8 mouse cellular contexts compared by ENCODE assay signal in genomic region chr4:133887672-133888453, GRCm38 (mm10). TPM values are rescaled to one million over a fixed set of nuclear protein-coding genes. Genes with fewer than 3 reads are reported as not detected.
DNase-seq lines count a peak whose midpoint lies in the region; ATAC-seq and TF ChIP-seq lines count a peak whose summit lies in the region.

TSS of gene Rps6ka1 (minus strand) at chr4:133887797.

- TF ChIP-seq CTCF in ES-Bruce4 (IDR thresholded peaks at IDR 0.05; ENCODE audit: low read depth, low read length), result peak; percentile 50

- peak; percentile 86 for DNase-seq in cerebellum, adult 11-12 months
- peak; percentile 70 for DNase-seq in heart, postnatal 10 days
- peak; percentile 77 to 87 for DNase-seq in kidney, postnatal 36 days
- peak; percentile 34 to 58 for DNase-seq in thymus, adult 18-20 months

- H3K9ac ChIP-seq in ES-Bruce4 (ENCODE audit: low read depth, poor library complexity, severe bottlenecking), result peak within 1 kb of the TSS; percentile 85
- H3K9ac ChIP-seq in forebrain, embryonic 15.5 days (replicated peaks), result peak within 1 kb of the TSS; percentile 77
- peak within 1 kb of the TSS; percentile 68 for H3K9ac ChIP-seq in liver, embryonic 15.5 days
- peak within 1 kb of the TSS; percentile 89 for H3K9ac ChIP-seq in neural tube, embryonic 12.5 days

- intact Hi-C loops in heart, postnatal 10 days (cut with DNase I), result loop anchor here (2.0 kb wide), 1 partner anchor 23 kb away; no protein-coding TSS in a partner anchor

- H3K36me3 ChIP-seq in ES-Bruce4 (ENCODE audit: control insufficient read depth, insufficient read depth, low read length, poor library complexity, severe bottlenecking), result no peaks in the 10 kb centered on the region
- H3K36me3 ChIP-seq in forebrain, embryonic 15.5 days, result no peaks in the 10 kb centered on the region
- no peaks in the 10 kb centered on the region for H3K36me3 ChIP-seq in liver, embryonic 15.5 days (replicated peaks)
- H3K36me3 ChIP-seq in neural tube, embryonic 12.5 days, result no peaks in the 10 kb centered on the region

- WGBS in forebrain, embryonic 15.5 days, result 1% methylated on average over 54 of the region's 61 CpGs
- 1% methylated on average over 61 of the region's 61 CpGs for WGBS in liver, embryonic 15.5 days (ENCODE audit: insufficient replicate concordance)
- under 1% methylated on average over 60 of the region's 61 CpGs for whole genome bisulfite sequencing in neural tube, embryonic 12.5 days

- ATAC-seq in forebrain, embryonic 15.5 days (replicated peaks), result peak; percentile 87
- peak; percentile 72 for ATAC-seq in liver, embryonic 15.5 days (ENCODE audit: insufficient read depth)
- peak; percentile 87 for ATAC-seq in neural tube, embryonic 12.5 days (ENCODE audit: low FRiP score, low read depth)

- peak within 1 kb of the TSS; percentile 93 for H3K27ac ChIP-seq in ES-Bruce4 (ENCODE audit: insufficient read depth, low read length)
- peak within 1 kb of the TSS; percentile 77 for H3K27ac ChIP-seq in forebrain, embryonic 15.5 days (replicated peaks)
- H3K27ac ChIP-seq in liver, embryonic 15.5 days (replicated peaks), result peak within 1 kb of the TSS; percentile 72
- H3K27ac ChIP-seq in neural tube, embryonic 12.5 days, result peak within 1 kb of the TSS; percentile 66

- TF ChIP-seq EP300 in ES-Bruce4 (IDR thresholded peaks at IDR 0.05; ENCODE audit: insufficient read depth, low read depth, low read length), result peak; percentile 55; the same call in 1 of the 2 replicates

- peak; percentile 52 for TF ChIP-seq POLR2A in ES-Bruce4 (IDR thresholded peaks at IDR 0.05; ENCODE audit: insufficient read depth, low read length)

- H3K4me2 ChIP-seq in forebrain, embryonic 15.5 days (replicated peaks), result peak within 1 kb of the TSS; percentile 93
- peak within 1 kb of the TSS; percentile 97 for H3K4me2 ChIP-seq in liver, embryonic 15.5 days
- peak within 1 kb of the TSS; percentile 99 for H3K4me2 ChIP-seq in neural tube, embryonic 12.5 days (replicated peaks)

- no peaks in the 10 kb centered on the region for H3K27me3 ChIP-seq in ES-Bruce4 (ENCODE audit: control insufficient read depth, insufficient read depth, low read length, poor library complexity, severe bottlenecking)
- H3K27me3 ChIP-seq in forebrain, embryonic 15.5 days, result no peaks in the 10 kb centered on the region
- peaks cover 46% of the 10 kb centered on the region for H3K27me3 ChIP-seq in liver, embryonic 15.5 days
- H3K27me3 ChIP-seq in neural tube, embryonic 12.5 days (replicated peaks), result no peaks in the 10 kb centered on the region; the same call in 1 of the 2 replicates

- H3K9me3 ChIP-seq in ES-Bruce4 (replicated peaks; ENCODE audit: control insufficient read depth, insufficient read depth, low read length, poor library complexity, severe bottlenecking), result no peaks in the 10 kb centered on the region
- H3K9me3 ChIP-seq in forebrain, embryonic 15.5 days, result no peaks in the 10 kb centered on the region
- no peaks in the 10 kb centered on the region for H3K9me3 ChIP-seq in liver, embryonic 15.5 days (replicated peaks)
- no peaks in the 10 kb centered on the region for H3K9me3 ChIP-seq in neural tube, embryonic 12.5 days

- H3K4me3 ChIP-seq in ES-Bruce4 (ENCODE audit: low read depth, low read length), result peak within 1 kb of the TSS; percentile 91
- peak within 1 kb of the TSS; percentile 76 for H3K4me3 ChIP-seq in forebrain, embryonic 15.5 days
- H3K4me3 ChIP-seq in liver, embryonic 15.5 days (replicated peaks), result peak within 1 kb of the TSS; percentile 70
- H3K4me3 ChIP-seq in neural tube, embryonic 12.5 days, result peak within 1 kb of the TSS; percentile 71

- peaks cover 4% of the 10 kb centered on the region for H3K4me1 ChIP-seq in ES-Bruce4 (ENCODE audit: control insufficient read depth, insufficient read depth, low read length)
- peaks cover 9% of the 10 kb centered on the region for H3K4me1 ChIP-seq in forebrain, embryonic 15.5 days
- H3K4me1 ChIP-seq in liver, embryonic 15.5 days (replicated peaks), result peaks cover 38% of the 10 kb centered on the region
- peaks cover 17% of the 10 kb centered on the region for H3K4me1 ChIP-seq in neural tube, embryonic 12.5 days

RNA-seq across cellular contexts. Expression of gene Rps6ka1, which starts in this region (rescaled TPM):
- polyA plus RNA-seq in ES-Bruce4 (2011; ENCODE audit: insufficient read depth, insufficient read length, low read depth, missing spikeins), result 73.2 and 86.4 TPM in 2 replicates
- polyA plus RNA-seq in forebrain, embryonic 15.5 days (2015; fragmentation: Nextera tagmentation; extraction: Ambion mirVana), result 15.6 and 16.5 TPM in 2 replicates
- total RNA-seq in heart, postnatal 10 days (2021), result 1 to 10 TPM; 9.1 to 9.3 TPM
- 68.0 and 77.2 TPM in 2 replicates for polyA plus RNA-seq in liver, embryonic 15.5 days (2015; fragmentation: Nextera tagmentation; extraction: Ambion mirVana)
- 28.7 and 29.2 TPM in 2 replicates for polyA plus RNA-seq in neural tube, embryonic 12.5 days (2016; fragmentation: Nextera tagmentation; extraction: Ambion mirVana)

Comparison
In these comparisons a context has a peak if more than half of its experiments do, and no peak if none do; other contexts are left out.
1. Peak in every context shown above with its lines: DNase-seq, ATAC-seq, H3K4me3 ChIP-seq and H3K27ac ChIP-seq.